Mouse (Mus musculus) bone marrow, adult 2 months (tissue): ENCODE data around the gene Ica1.

Experiments used
- CTCF ChIP-seq: fragments of 200-500 bp; IDR thresholded peaks from 2 replicates; pipeline ENCODE4 v1.5.1; 2011; ENCODE audit warnings: low read length, control low read depth; ENCODE audit not compliant: control insufficient read depth, insufficient read depth
- POLR2A ChIP-seq: fragments of 200-500 bp; IDR thresholded peaks from 2 replicates; pipeline ENCODE4 v1.6.1; 2011; ENCODE audit warnings: low read depth, mild to moderate bottlenecking, control low read depth, low read length, borderline replicate concordance; ENCODE audit not compliant: control insufficient read depth

DNA sequence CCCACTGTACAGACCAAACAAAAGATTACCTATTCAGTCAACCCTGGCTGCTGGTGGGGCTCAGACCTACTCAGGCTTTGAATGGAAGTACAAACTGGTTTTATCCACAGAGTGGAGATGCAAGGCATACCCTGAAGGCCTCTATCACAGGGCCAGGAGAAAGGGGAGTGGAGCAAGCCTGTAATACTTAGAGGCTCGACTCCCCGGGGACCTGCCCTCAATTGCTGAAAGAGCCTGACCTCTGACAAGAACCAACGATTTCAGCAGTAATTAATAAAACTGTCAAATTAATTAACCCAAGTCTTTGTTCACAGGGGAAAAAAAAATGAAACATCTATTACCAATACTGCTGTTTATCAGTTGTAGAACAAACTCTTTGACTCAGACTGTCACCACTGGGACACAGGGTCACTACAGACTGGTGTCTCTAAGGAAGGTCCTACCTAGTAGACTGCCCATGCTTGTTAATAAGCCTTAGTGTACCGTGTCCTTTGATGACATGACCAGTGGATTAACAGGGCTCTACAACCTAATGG lies 46.6 kb downstream of the Ica1 start:
- no peak for TF ChIP-seq POLR2A
- no peak for TF ChIP-seq CTCF
